Mouse (Mus musculus) erythroblast, adult 5-6 weeks (primary cell): ENCODE measurements around the gene Ctnnal1. TPM values are rescaled to one million over a fixed set of nuclear protein-coding genes. Genes with fewer than 3 reads are reported as not detected.
"Not testable (repeated sequence)": the region's sequence is repeated elsewhere in the genome, so short reads cannot be mapped to it uniquely, and the experiment has no call there.

Experiments used
- ATAC-seq: replicated peaks from 2 replicates; pipeline ENCODE4 v1.8.0; 2016; ENCODE audit warnings: moderate number of reproducible peaks, mild to moderate bottlenecking, moderate TSS enrichment, inconsistent platforms; ENCODE audit not compliant: poor library complexity, low FRiP score, severe bottlenecking
- total RNA-seq, 2 experiments: library from RNA; stranded (forward) in 1 of 2; stranded (reverse) in 1 of 2; fragments of 150-400 nt in 1 of 2; fragments of 200-764, 138-1000 nt in 1 of 2; gene quantifications; 2 replicates each; pipeline versions ENCODE4 v1.2.3 to v1.2.4; 2015 to 2017; ENCODE audit warnings: low replicate concordance in 2 of 2

Ctnnal1 gene
- total RNA-seq (2015; ENCODE audit: low replicate concordance) (not detected in 2 replicates), total RNA-seq (2017; ENCODE audit: low replicate concordance) (0.84 and 3.6 TPM in 2 replicates)

GRCm38 (mm10) chr4:56865003-56865511, at the start of gene Ctnnal1:
Gene Ctnnal1, minus strand, starts transcription at chr4:56865188.
- peak; percentile 73 for ATAC-seq

GRCm38 (mm10) chr4:56914761-56915160, 49.8 kb upstream of the Ctnnal1 start:
- no peak for ATAC-seq

GRCm38 (mm10) chr4:56914338-56914737, 49.4 kb upstream of the Ctnnal1 start:
- ATAC-seq, result no peak

GRCm38 (mm10) chr4:56912382-56913001, 47.5 kb upstream of the Ctnnal1 start:
- ATAC-seq, result no peak

- no peak for ATAC-seq
These were observed 44.6 kb upstream of the Ctnnal1 start for GRCm38 (mm10) chr4:56909568-56909967.

GRCm38 (mm10) chr4:56907671-56908070, 42.7 kb upstream of the Ctnnal1 start:
- no peak for ATAC-seq

GRCm38 (mm10) chr4:56906926-56907325, 41.9 kb upstream of the Ctnnal1 start:
- ATAC-seq, result no peak

GRCm38 (mm10) chr4:56905507-56905906, 40.5 kb upstream of the Ctnnal1 start:
- no peak for ATAC-seq

GRCm38 (mm10) chr4:56901671-56902070, 36.7 kb upstream of the Ctnnal1 start:
- ATAC-seq, result no peak

GRCm38 (mm10) chr4:56899216-56899615, 34.2 kb upstream of the Ctnnal1 start:
- ATAC-seq, result no peak

GRCm38 (mm10) chr4:56897511-56897910, 32.5 kb upstream of the Ctnnal1 start:
- ATAC-seq, result no peak

- ATAC-seq, result no peak
These were observed 29.2 kb upstream of the Ctnnal1 start for GRCm38 (mm10) chr4:56894196-56894595.

GRCm38 (mm10) chr4:56892501-56893115, 27.6 kb upstream of the Ctnnal1 start:
- ATAC-seq, result no peak

GRCm38 (mm10) chr4:56888483-56888882, 23.5 kb upstream of the Ctnnal1 start:
- no peak for ATAC-seq

GRCm38 (mm10) chr4:56886286-56886979, 21.4 kb upstream of the Ctnnal1 start:
- ATAC-seq, result no peak

- ATAC-seq, result no peak
These were observed 15.2 kb upstream of the Ctnnal1 start for GRCm38 (mm10) chr4:56880036-56880703.

GRCm38 (mm10) chr4:56878971-56879370, 14.0 kb upstream of the Ctnnal1 start:
- no peak for ATAC-seq

GRCm38 (mm10) chr4:56870541-56870940, 5.6 kb upstream of the Ctnnal1 start:
- ATAC-seq, result not testable (repeated sequence)

GRCm38 (mm10) chr4:56867761-56868160, 2.8 kb upstream of the Ctnnal1 start:
- ATAC-seq, result no peak

- ATAC-seq, result no peak
These were observed 983 bp upstream of the Ctnnal1 start for GRCm38 (mm10) chr4:56865971-56866370.
